Mouse (Mus musculus): ENCODE data around the gene Mtm1.
A peak's percentile ranks its signal among the peaks of the same experiment; 100 is the strongest.

DNA sequence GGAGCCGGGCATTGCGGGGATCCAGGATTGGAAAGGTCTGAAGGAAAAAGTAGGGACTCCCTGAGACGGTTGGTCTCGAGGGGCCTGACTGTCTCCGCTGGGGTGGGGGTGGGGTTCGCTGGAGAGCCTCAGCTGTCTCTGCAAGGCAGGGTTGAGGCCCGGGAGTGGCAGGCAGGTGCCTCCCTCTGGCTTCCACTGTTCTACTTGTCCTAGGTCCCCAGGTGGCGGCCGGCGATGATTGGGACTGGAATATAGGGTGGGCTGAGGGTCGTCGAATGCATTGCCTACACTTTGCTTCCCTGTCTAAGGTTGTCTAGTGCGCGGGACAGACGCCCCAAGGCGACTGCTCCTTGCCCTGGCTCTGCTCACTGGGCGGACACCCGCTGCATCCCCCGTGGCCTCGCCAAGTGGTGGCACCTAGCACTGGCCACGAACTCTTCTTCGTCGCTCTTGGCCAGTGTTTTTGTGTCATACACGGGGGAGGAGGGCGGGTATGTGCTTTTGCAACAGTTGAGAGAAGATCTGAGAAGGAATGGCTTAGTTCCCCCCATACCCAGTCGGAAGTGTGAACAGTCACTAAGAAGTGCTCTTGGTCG lies 4.6 kb downstream of the Mtm1 start:
- TF ChIP-seq POLR2A (IDR thresholded peaks at IDR 0.05; ENCODE audit: insufficient read depth, low read depth, low read length) = 0 out of 2 replicates have a peak, but pooled peaks have one; percentile 41
- peak; percentile 21 for TF ChIP-seq CTCF (IDR thresholded peaks at IDR 0.05)
